Mouse (Mus musculus): ENCODE data around the gene Chit1. TPM values are rescaled to one million over a fixed set of nuclear protein-coding genes. Genes with fewer than 3 reads are reported as not detected.
A peak's percentile ranks its signal among the peaks of the same experiment; 100 is the strongest.

The Chit1 gene
- total RNA-seq, 2 experiments from 2014 or later = not detected

DNA sequence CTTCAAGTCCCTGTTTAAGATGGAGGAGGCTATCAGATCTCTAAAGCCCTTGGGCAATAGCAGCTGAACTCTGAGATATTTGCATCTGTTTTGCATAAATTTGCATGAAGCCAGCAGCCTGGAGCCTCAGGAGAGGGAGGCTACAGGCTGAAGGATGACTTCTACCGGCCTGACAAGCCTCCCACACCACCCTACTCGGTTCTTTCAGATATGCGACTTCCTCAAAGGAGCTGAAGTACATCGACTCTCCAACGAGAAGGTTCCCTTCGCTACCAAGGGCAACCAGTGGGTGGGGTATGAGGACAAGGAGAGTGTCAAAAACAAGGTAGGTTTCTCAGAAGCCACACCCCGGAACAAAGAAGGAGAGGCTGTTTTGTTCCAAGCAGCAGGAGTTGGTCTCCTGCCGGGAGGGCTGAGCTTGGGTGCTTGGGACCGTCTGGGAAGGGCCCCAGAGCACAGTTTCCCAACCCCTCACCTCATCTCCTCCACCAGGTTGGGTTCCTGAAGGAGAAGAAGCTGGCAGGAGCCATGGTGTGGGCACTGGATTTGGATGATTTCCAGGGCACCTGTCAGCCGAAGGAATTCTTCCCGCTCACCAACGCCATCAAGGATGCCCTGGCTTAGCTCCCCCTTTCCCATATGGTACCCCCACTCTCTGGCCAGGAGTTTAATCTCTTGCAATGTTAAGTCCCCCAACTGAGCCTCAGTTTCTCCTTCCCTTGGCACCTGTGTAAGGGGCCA lies 78.1 kb downstream of the Chit1 start:
- no peak for DNase-seq

GRCm38 (mm10) chr1:134191192-134191591 lies 80.2 kb downstream of the Chit1 start:
- peak; percentile 54 for DNase-seq

GRCm38 (mm10) chr1:134192024-134192423 lies 81.0 kb downstream of the Chit1 start:
- DNase-seq = no peak

GRCm38 (mm10) chr1:134193126-134193525 lies 82.1 kb downstream of the Chit1 start, which contains the start of gene Mybph:
Gene Mybph (plus strand): TSS chr1:134193448.
- peak; percentile 81 for DNase-seq

DNA sequence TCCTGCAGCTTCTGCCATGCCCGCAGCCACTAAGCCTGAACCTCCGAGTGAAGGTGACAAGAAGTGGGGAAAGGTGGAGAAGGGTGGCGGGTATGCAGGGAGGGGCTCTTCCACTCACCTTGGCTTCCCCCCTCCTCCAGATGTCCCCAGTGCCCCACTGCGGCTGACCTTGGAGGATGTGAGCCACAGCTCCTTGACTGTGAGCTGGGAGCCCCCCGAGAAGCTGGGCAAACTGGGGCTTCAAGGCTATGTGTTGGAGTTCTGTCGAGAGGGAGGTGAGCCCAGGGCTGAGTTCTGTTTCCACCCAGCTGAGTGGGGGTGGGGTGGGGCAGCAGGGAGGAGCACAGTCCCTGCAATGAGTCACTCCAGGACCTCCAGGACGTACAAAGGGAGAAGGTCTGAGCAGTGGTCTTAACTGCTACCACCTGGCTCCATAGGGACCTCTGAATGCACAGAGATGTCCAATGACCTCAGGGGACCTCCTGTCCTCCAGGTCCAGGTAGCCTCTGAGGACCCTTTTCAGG lies 82.7 kb downstream of the Chit1 start:
- DNase-seq = no peak

GRCm38 (mm10) chr1:134194298-134195022 lies 83.4 kb downstream of the Chit1 start:
- no peak for DNase-seq

DNA sequence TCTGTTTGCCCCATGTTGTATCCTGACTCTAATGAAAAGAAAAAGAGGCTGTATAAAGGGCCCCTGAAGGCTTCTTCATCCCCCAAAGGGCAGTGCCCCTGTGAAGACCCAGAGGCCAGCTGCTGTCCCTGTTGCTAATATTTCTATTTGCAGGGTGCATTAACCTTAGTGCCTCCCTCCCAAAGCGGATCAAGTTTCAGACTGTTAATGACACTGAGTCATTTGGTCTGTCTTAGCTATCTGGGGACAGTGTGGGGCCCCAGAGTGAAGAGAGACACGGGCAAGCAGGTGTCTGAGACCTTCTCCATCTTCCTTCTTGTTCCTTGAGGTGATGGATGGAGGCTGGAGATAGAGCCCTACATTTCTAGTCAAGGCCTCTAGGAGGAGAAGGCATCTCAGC lies 84.1 kb downstream of the Chit1 start:
- no peak for DNase-seq

DNA sequence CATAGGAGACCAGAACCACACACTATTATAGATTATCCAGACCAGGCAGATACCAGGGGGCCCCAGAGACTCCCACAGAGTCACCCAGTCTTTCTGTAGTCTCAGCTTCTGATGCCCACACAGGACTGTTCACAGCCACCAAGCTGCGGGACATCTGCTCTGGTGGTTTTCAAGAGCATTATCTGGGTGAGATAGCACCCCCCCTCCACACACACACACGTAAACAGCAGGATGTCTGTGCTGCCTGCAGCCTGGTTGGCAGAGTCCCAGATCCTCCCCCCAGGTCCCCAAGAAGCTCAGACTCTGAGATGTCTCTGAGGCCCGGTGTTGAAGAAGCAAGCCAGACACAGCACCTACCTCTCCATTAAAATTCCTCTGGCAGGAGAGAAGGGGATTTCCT lies 84.5 kb downstream of the Chit1 start:
- DNase-seq = no peak

- DNase-seq = peak; percentile 91
Observed at GRCm38 (mm10) chr1:134195979-134196378, 84.9 kb downstream of the Chit1 start.

- DNase-seq = peak; percentile 84
Observed at GRCm38 (mm10) chr1:134196386-134196785, 85.3 kb downstream of the Chit1 start.

GRCm38 (mm10) chr1:134197325-134197982 lies 86.4 kb downstream of the Chit1 start:
- DNase-seq = no peak

GRCm38 (mm10) chr1:134198197-134198995 lies 87.4 kb downstream of the Chit1 start:
- no peak for DNase-seq

DNA sequence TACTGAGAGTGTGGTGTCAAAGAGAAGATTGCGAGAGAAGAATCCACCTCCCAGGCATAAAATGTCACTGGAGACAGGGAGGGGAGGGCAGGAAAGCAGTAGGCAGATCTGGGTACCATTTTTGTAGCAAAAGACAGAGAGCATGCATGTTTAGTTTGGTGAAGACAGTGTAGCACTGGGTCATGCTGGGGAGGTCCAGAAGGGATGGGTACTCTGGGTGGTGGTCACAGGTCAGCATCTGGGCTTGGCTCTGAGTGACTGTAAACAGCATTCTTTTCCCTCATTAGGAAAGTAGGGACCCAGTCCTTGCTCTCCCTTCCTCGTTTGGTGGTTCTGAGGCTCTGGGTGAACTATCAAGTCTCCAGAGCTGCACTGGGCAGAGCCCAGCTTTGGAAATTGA lies 89.4 kb downstream of the Chit1 start:
- DNase-seq = no peak

Other genes with a start within 250 kb of the Chit1 start
- under 1 TPM in 1 of 2 experiments, not detected in 1; 0.75 TPM for gene Optc, start 203.2 kb upstream of the Chit1 start, total RNA-seq (2021)
- gene Prelp, start 189.8 kb upstream of the Chit1 start, total RNA-seq (2021) = 10 to 100 TPM; 14.9 to 21.8 TPM
- gene Fmod, start 74.0 kb upstream of the Chit1 start, total RNA-seq (2021) = 100 to 1,000 TPM in 1 of 2 experiments, 10 to 100 TPM in 1; 33.0 to 107 TPM
- 10 to 100 TPM; 15.1 to 27.0 TPM for gene Btg2, start 32.1 kb upstream of the Chit1 start, total RNA-seq (2021)
- gene Chil1, start 70.9 kb downstream of the Chit1 start, total RNA-seq (2021) = 1 to 10 TPM in 1 of 2 experiments, under 1 TPM in 1; 0.91 to 1.7 TPM
- gene Mybph, start 82.2 kb downstream of the Chit1 start, total RNA-seq (2021) = 100 to 1,000 TPM; 335 to 488 TPM
- 1 to 10 TPM in 1 of 2 experiments, under 1 TPM in 1; 0.49 to 2.7 TPM for gene Adora1, start 124.2 kb downstream of the Chit1 start, total RNA-seq (2021)
- 10 to 100 TPM; 16.2 to 26.0 TPM for gene Myog, start 178.7 kb downstream of the Chit1 start, total RNA-seq (2021)
- 1 to 10 TPM in 1 of 2 experiments, under 1 TPM in 1; 0.97 to 1.0 TPM for gene Ppfia4, start 221.7 kb downstream of the Chit1 start, total RNA-seq (2021)